Mouse (Mus musculus) adrenal gland, adult (tissue): ENCODE results near the gene Tex50.
A peak's percentile ranks its signal among the peaks of the same experiment; 100 is the strongest.
"Not testable (repeated sequence)": the region's sequence is repeated elsewhere in the genome, so short reads cannot be mapped to it uniquely, and the experiment has no call there.

ENCODE experiments used
- DNase-seq, 2 experiments: peaks; one replicate each; pipeline ENCODE4 v3.0.0; 2022 to 2023; ENCODE audit warnings: low spot score in 1 of 2; ENCODE audit not compliant: inconsistent age in 2 of 2

The Tex50 gene

GRCm38 (mm10) chr1:161159214-161159613 lies at the start of gene Tex50:
Tex50 (minus strand) TSS chr1:161159314.
- DNase-seq = no peak

GRCm38 (mm10) chr1:161199856-161200255 lies 40.7 kb upstream of the Tex50 start:
- DNase-seq = no peak

GRCm38 (mm10) chr1:161196364-161196763 lies 37.2 kb upstream of the Tex50 start:
- DNase-seq = not testable (repeated sequence)

GRCm38 (mm10) chr1:161195541-161196351 lies 36.6 kb upstream of the Tex50 start:
- peak; percentile 79 to 94 for DNase-seq

GRCm38 (mm10) chr1:161190253-161190910 lies 31.3 kb upstream of the Tex50 start:
- DNase-seq = no peak

GRCm38 (mm10) chr1:161185431-161185830 lies 26.3 kb upstream of the Tex50 start:
- peak; percentile 49 to 69 for DNase-seq

GRCm38 (mm10) chr1:161183677-161184076 lies 24.6 kb upstream of the Tex50 start:
- DNase-seq = peak in 1 of 2 experiments; percentile 28

GRCm38 (mm10) chr1:161182386-161182785 lies 23.3 kb upstream of the Tex50 start:
- no peak for DNase-seq

GRCm38 (mm10) chr1:161180674-161181073 lies 21.6 kb upstream of the Tex50 start:
- peak; percentile 42 to 80 for DNase-seq

- peak; percentile 82 to 93 for DNase-seq
Measured at GRCm38 (mm10) chr1:161170651-161171050, 11.5 kb upstream of the Tex50 start.

- DNase-seq = no peak
Measured at GRCm38 (mm10) chr1:161160266-161160665, 1.2 kb upstream of the Tex50 start.

- DNase-seq = no peak
Measured at GRCm38 (mm10) chr1:161156546-161156945, 2.6 kb downstream of the Tex50 start.

GRCm38 (mm10) chr1:161151098-161151497 lies 8.0 kb downstream of the Tex50 start:
- no peak for DNase-seq

GRCm38 (mm10) chr1:161147888-161148287 lies 11.2 kb downstream of the Tex50 start:
- DNase-seq = no peak

GRCm38 (mm10) chr1:161145611-161146010 lies 13.5 kb downstream of the Tex50 start:
- not testable (repeated sequence) for DNase-seq

- no peak for DNase-seq
Measured at GRCm38 (mm10) chr1:161143216-161143615, 15.9 kb downstream of the Tex50 start.

- DNase-seq = peak; percentile 85 to 89
Measured at GRCm38 (mm10) chr1:161142531-161143159, 16.5 kb downstream of the Tex50 start, which contains the start of gene Ankrd45. Ankrd45 (plus strand) TSS chr1:161142691.

GRCm38 (mm10) chr1:161140026-161140762 lies 18.9 kb downstream of the Tex50 start:
- no peak for DNase-seq

- no peak for DNase-seq
Measured at GRCm38 (mm10) chr1:161139496-161139895, 19.6 kb downstream of the Tex50 start.

GRCm38 (mm10) chr1:161130726-161131664 lies 28.1 kb downstream of the Tex50 start, which contains the start of gene Klhl20:
Klhl20 (minus strand) TSS chr1:161131511.
- peak; percentile 93 to 99 for DNase-seq
